Mouse (Mus musculus) small intestine, adult 2 months (tissue): Measurements from ENCODE around the gene Pias4. TPM values are rescaled to one million over a fixed set of nuclear protein-coding genes. Genes with fewer than 3 reads are reported as not detected.
"Not testable (repeated sequence)": the region's sequence is repeated elsewhere in the genome, so short reads cannot be mapped to it uniquely, and the experiment has no call there.

ENCODE experiments used
- H3K27ac ChIP-seq: fragments of 200-500 bp; 2 replicates; pipeline ENCODE4 v1.5.1; 2012; ENCODE audit warnings: low read depth, low read length, control low read depth, inconsistent platforms; ENCODE audit not compliant: insufficient read depth
- H3K27me3 ChIP-seq: fragments of 200-500 bp; 2 replicates; pipeline ENCODE4 v1.6.1; 2012; ENCODE audit warnings: mild to moderate bottlenecking, moderate library complexity, low read length, inconsistent platforms; ENCODE audit not compliant: control insufficient read depth, insufficient read depth
- H3K36me3 ChIP-seq: fragments of 200-500 bp; 2 replicates; pipeline ENCODE4 v1.6.1; 2012; ENCODE audit warnings: mild to moderate bottlenecking, low read length, control low read depth, inconsistent platforms; ENCODE audit not compliant: control insufficient read depth, insufficient read depth
- H3K4me1 ChIP-seq: fragments of 200-500 bp; 2 replicates; pipeline ENCODE4 v1.6.1; 2012; ENCODE audit warnings: low read length, inconsistent platforms, mixed read lengths; ENCODE audit not compliant: control insufficient read depth, insufficient read depth, insufficient read length
- H3K4me3 ChIP-seq: fragments of 200-500 bp; 2 replicates; pipeline ENCODE4 v1.5.1; 2012; ENCODE audit warnings: low read depth, mild to moderate bottlenecking, control low read depth, inconsistent platforms, low read length, moderate library complexity
- CTCF ChIP-seq: fragments of 200-500 bp; IDR thresholded peaks from 2 replicates; pipeline ENCODE4 v1.5.1; 2012; ENCODE audit warnings: low read depth, mild to moderate bottlenecking, control low read depth, inconsistent platforms, low read length, moderate library complexity, mixed read lengths; ENCODE audit not compliant: insufficient replicate concordance, insufficient read length; ENCODE audit errors: extremely low read depth
- POLR2A ChIP-seq: fragments of 200-500 bp; IDR thresholded peaks from 2 replicates; pipeline ENCODE4 v1.6.1; 2012; ENCODE audit warnings: low read depth, mild to moderate bottlenecking, control low read depth, inconsistent platforms, low read length, moderate library complexity
- WGBS: fragments of 180-500 bp; shearing (Covaris S2); methylation state at CpG from one replicate; pipeline ENCODE4 v1.1.7; 2018; 5-methylcytosine and 5-hydroxymethylcytosine counted together
- polyA plus RNA-seq: library from polyadenylated mRNA; depleted of rRNA; stranded (reverse); fragments of >200 nt; gene quantifications from 2 replicates; pipeline ENCODE4 v1.2.3, GENCODE M21; 2012; rRNA removed

Pias4 gene
- polyA plus RNA-seq = 29.1 and 53.3 TPM in 2 replicates

- Histone ChIP-seq H3K36me3 (peaks cover 11% of the 10 kb centered on the region; the same call in 1 of the 2 replicates), H3K27ac (peak within 1 kb of the TSS; percentile 86), H3K27me3 (no peaks in the 10 kb centered on the region), H3K4me3 (peak within 1 kb of the TSS; percentile 85), H3K4me1 (peaks cover 13% of the 10 kb centered on the region)
- no peak for TF ChIP-seq CTCF
- TF ChIP-seq POLR2A = peak; percentile 72
- WGBS = under 1% methylated on average over 64 of the region's 64 CpGs
These were observed at the start of gene Pias4 for GRCm38 (mm10) chr10:81167200-81168086. TSS of gene Pias4 (minus strand) at chr10:81167923.

DNA sequence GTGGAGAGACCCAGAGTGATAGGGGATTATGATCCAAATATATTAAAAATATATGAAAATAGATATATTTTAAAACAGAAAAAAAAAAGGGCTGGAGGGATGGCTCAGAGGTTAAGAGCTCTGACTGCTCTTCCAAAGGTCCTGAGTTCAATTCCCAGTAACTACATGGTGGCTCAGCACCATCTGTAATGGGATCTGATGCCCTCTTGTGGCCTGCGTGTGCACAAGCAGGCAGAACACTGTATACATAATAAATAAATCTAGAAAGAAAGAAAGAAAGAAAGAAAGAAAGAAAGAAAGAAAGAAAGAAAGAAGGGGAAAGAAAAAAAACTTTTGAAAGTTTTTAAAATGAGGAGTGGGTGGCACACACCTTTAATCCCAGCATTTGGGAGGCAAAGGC lies 49.5 kb upstream of the Pias4 start:
- WGBS = 14% methylated on average over 1 of the region's 1 CpGs

DNA sequence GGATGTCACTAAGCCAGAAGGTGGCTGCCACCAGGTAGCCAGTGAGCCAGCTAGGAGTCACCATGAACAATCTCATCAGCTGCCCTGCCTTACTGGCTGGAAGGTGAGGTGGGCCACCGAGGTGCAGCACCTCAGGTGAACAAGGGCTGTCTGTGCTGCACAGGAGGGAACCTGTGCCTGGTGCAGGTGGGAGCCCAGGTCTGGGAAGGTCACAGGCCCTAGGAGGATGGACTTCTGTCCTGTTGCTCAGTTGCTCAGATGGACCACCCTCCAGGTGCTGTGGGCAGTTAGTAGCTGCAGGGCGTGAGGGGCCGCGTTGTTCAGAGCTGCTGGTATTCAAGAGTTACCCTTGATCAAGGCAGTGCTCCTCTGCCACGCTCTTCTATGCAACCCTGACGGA lies 49.1 kb upstream of the Pias4 start:
- H3K4me1 ChIP-seq = peaks cover 8% of the 10 kb centered on the region

More for the DNA sequence above, 49.5 kb upstream of the Pias4 start:
- not testable (repeated sequence) for H3K4me3 ChIP-seq, H3K27me3 ChIP-seq, H3K4me1 ChIP-seq, H3K27ac ChIP-seq, H3K36me3 ChIP-seq
- TF ChIP-seq CTCF = peak; percentile 24; the same call in 1 of the 2 replicates

GRCm38 (mm10) chr10:81216260-81216659 lies 48.5 kb upstream of the Pias4 start:
- Histone ChIP-seq H3K27me3 (no peaks in the 10 kb centered on the region), H3K4me1 (peaks cover 3% of the 10 kb centered on the region; the same call in 1 of the 2 replicates), H3K4me3 (no peak overlapping the region), H3K36me3 (no peaks in the 10 kb centered on the region), H3K27ac (no peak overlapping the region)
- WGBS = 91% methylated on average over 6 of the region's 6 CpGs
- TF ChIP-seq CTCF (no peak), POLR2A (no peak)

More for the DNA sequence above, 49.1 kb upstream of the Pias4 start:
- no peak overlapping the region for H3K4me3 ChIP-seq
- H3K27ac ChIP-seq = no peak overlapping the region
- TF ChIP-seq CTCF = no peak
- TF ChIP-seq POLR2A = no peak
- WGBS = 85% methylated on average over 6 of the region's 6 CpGs
- no peaks in the 10 kb centered on the region for H3K36me3 ChIP-seq
- no peaks in the 10 kb centered on the region for H3K27me3 ChIP-seq

DNA sequence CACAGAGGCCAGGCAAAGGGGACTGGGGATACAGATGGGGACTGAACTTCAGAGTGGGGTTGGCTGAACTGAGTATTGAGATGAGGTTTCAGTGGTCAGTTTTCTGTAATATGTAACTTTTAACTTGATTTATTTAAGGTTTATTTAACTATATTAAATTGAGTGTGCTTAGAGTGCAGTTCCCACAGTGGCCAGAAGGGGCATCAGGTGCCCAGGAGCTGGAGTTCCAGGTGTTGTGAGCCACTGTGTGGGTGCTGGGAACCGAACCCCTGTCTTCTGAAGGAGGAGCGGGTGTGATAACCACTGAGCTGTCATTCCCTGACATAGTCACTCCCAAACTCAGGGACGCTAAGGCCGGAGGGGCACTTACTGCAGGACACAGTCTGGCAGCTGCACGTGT lies 42.4 kb upstream of the Pias4 start:
- H3K4me3 ChIP-seq = no peak overlapping the region
- TF ChIP-seq CTCF (peak; percentile 29; the same call in 1 of the 2 replicates), POLR2A (no peak)
- H3K27ac ChIP-seq = no peak overlapping the region
- H3K4me1 ChIP-seq = no peaks in the 10 kb centered on the region
- 94% methylated on average over 5 of the region's 5 CpGs for WGBS
- H3K36me3 ChIP-seq = no peaks in the 10 kb centered on the region
- no peaks in the 10 kb centered on the region for H3K27me3 ChIP-seq

DNA sequence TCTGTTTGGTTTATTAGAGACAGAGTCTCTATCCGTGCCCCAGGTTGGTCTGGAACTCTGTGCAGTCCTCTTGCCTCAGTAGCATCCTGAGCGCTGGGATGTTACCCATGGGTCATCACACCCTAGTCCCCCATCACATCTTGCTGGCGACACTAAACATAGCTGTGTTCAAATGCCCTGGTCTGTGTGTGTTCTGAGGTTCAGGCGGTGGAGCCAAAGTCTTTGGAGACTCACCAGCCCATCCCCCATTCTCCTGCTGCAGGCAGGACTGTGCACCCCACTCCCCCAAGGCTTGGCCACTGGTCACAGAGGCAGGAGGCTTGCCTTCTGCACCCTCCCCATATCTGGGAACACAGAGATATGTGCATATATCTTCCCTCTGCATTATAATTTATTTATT lies 36.4 kb upstream of the Pias4 start:
- no peak for TF ChIP-seq POLR2A
- no peak for TF ChIP-seq CTCF
- no peak overlapping the region for H3K4me3 ChIP-seq
- WGBS = 73% methylated on average over 4 of the region's 4 CpGs
- no peaks in the 10 kb centered on the region for H3K27me3 ChIP-seq
- peak overlapping the region; percentile 69; the same call in 1 of the 2 replicates for H3K27ac ChIP-seq
- no peaks in the 10 kb centered on the region for H3K36me3 ChIP-seq
- H3K4me1 ChIP-seq = peaks cover 11% of the 10 kb centered on the region; the same call in 1 of the 2 replicates

DNA sequence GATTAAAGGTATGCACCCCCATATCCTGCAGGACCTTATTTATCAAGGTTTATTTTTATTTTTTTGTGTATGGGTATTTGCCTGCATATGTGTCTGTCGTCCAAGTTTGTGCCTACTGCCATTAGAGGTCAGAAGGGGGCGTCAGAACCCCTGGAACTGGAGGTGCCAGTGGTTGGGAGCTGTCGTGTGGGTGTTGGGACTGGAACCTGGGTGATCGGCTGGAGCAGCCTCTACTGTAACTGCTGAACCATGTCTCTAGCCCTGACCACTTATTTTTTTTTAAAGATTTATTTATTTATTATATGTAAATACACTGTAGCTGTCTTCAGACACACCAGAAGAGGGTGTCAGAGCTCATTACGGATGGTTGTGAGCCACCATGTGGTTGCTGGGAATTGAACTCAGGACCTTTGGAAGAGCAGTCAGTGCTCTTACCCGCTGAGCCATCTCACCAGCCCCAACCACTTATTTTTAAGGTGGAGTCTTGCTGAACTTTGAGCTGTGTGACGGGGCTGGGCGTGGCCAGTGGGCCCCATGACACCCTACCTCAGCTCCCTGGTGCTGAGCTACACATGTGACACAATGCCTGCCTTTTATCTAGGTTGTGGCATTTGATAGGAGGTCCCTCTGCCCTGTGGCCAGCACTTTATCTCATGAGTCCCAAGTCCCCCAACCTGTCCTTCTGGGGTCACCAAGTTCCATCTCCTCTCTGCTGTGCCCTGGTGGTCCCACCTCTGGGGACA lies 35.4 kb upstream of the Pias4 start:
- H3K27ac ChIP-seq = peak overlapping the region; percentile 69
- no peaks in the 10 kb centered on the region for H3K36me3 ChIP-seq
- TF ChIP-seq POLR2A (no peak), CTCF (no peak)
- no peak overlapping the region for H3K4me3 ChIP-seq
- H3K4me1 ChIP-seq = peaks cover 11% of the 10 kb centered on the region; the same call in 1 of the 2 replicates
- no peaks in the 10 kb centered on the region for H3K27me3 ChIP-seq
- WGBS = 41% methylated on average over 8 of the region's 8 CpGs
